Mouse (Mus musculus): ENCODE results near the gene Fam167b. TPM values are rescaled to one million over a fixed set of nuclear protein-coding genes. Genes with fewer than 3 reads are reported as not detected.

Fam167b gene
- polyA plus RNA-seq, 1 experiment from 2014 or later: 4.3 TPM

Small RNA genes within 50 kb of the gene (microRNA-seq; reads per million reads assigned to microRNA genes)
- not detected for gene Mir8119

Other genes starting within 250 kb of the Fam167b start
- gene Rbbp4, start 243.2 kb downstream of the Fam167b start, polyA plus RNA-seq (2014; fragmentation: Nextera tagmentation; extraction: Ambion mirVana): 608 and 644 TPM in 2 replicates
- gene Zbtb8os, start 242.9 kb downstream of the Fam167b start, polyA plus RNA-seq (2014; fragmentation: Nextera tagmentation; extraction: Ambion mirVana): 42.5 and 53.3 TPM in 2 replicates
- 7.2 and 7.4 TPM in 2 replicates for gene Zbtb8a, start 200.4 kb downstream of the Fam167b start, polyA plus RNA-seq (2014; fragmentation: Nextera tagmentation; extraction: Ambion mirVana)
- gene Zbtb8b, start 137.7 kb downstream of the Fam167b start, polyA plus RNA-seq (2014; fragmentation: Nextera tagmentation; extraction: Ambion mirVana): 0.85 and 1.8 TPM in 2 replicates
- gene Bsdc1, start 117.0 kb downstream of the Fam167b start, polyA plus RNA-seq (2014; fragmentation: Nextera tagmentation; extraction: Ambion mirVana): 23.8 and 25.9 TPM in 2 replicates
- not detected in 2 replicates for gene Tssk3, start 87.5 kb downstream of the Fam167b start, polyA plus RNA-seq (2014; fragmentation: Nextera tagmentation; extraction: Ambion mirVana)
- not detected in 2 replicates for gene Fam229a, start 87.4 kb downstream of the Fam167b start, polyA plus RNA-seq (2014; fragmentation: Nextera tagmentation; extraction: Ambion mirVana)
- gene Marcksl1, start 65.0 kb downstream of the Fam167b start, polyA plus RNA-seq (2014; fragmentation: Nextera tagmentation; extraction: Ambion mirVana): 1,590 and 1,591 TPM in 2 replicates
- 299 and 309 TPM in 2 replicates for gene Hdac1, start 35.8 kb downstream of the Fam167b start, polyA plus RNA-seq (2014; fragmentation: Nextera tagmentation; extraction: Ambion mirVana)
- gene Lck, start 4.9 kb downstream of the Fam167b start, polyA plus RNA-seq (2014; fragmentation: Nextera tagmentation; extraction: Ambion mirVana): 10.7 and 12.1 TPM in 2 replicates
- 296 and 317 TPM in 2 replicates for gene Eif3i, start 22.1 kb upstream of the Fam167b start, polyA plus RNA-seq (2014; fragmentation: Nextera tagmentation; extraction: Ambion mirVana)
- 202 and 207 TPM in 2 replicates for gene Tmem234, start 22.1 kb upstream of the Fam167b start, polyA plus RNA-seq (2014; fragmentation: Nextera tagmentation; extraction: Ambion mirVana)
- 1.8 and 2.8 TPM in 2 replicates for gene Dcdc2b, start 35.7 kb upstream of the Fam167b start, polyA plus RNA-seq (2014; fragmentation: Nextera tagmentation; extraction: Ambion mirVana)
- 26.4 and 35.0 TPM in 2 replicates for gene Iqcc, start 40.5 kb upstream of the Fam167b start, polyA plus RNA-seq (2014; fragmentation: Nextera tagmentation; extraction: Ambion mirVana)
- gene Ccdc28b, start 45.4 kb upstream of the Fam167b start, polyA plus RNA-seq (2014; fragmentation: Nextera tagmentation; extraction: Ambion mirVana): 40.3 and 48.8 TPM in 2 replicates
- gene Txlna, start 62.5 kb upstream of the Fam167b start, polyA plus RNA-seq (2014; fragmentation: Nextera tagmentation; extraction: Ambion mirVana): 111 and 123 TPM in 2 replicates
- 13.1 and 13.4 TPM in 2 replicates for gene Kpna6, start 94.2 kb upstream of the Fam167b start, polyA plus RNA-seq (2014; fragmentation: Nextera tagmentation; extraction: Ambion mirVana)
- 35.5 and 47.3 TPM in 2 replicates for gene Tmem39b, start 118.3 kb upstream of the Fam167b start, polyA plus RNA-seq (2014; fragmentation: Nextera tagmentation; extraction: Ambion mirVana)
- gene Khdrbs1, start 163.8 kb upstream of the Fam167b start, polyA plus RNA-seq (2014; fragmentation: Nextera tagmentation; extraction: Ambion mirVana): 162 and 189 TPM in 2 replicates
- 315 and 335 TPM in 2 replicates for gene Ptp4a2, start 232.7 kb upstream of the Fam167b start, polyA plus RNA-seq (2014; fragmentation: Nextera tagmentation; extraction: Ambion mirVana)